Mouse (Mus musculus) midbrain, embryonic 13.5 days (tissue): ENCODE measurements around the gene Spopl. TPM values are rescaled to one million over a fixed set of nuclear protein-coding genes. Genes with fewer than 3 reads are reported as not detected.
"Not testable (repeated sequence)": the region's sequence is repeated elsewhere in the genome, so short reads cannot be mapped to it uniquely, and the experiment has no call there.

Experiments
- ATAC-seq: fragments of 200-750 bp; cut with Nextera tagmentation; 2 replicates; pipeline ENCODE4 v1.8.0; 2017; ENCODE audit warnings: mild to moderate bottlenecking, moderate TSS enrichment, moderate library complexity
- H3K27ac ChIP-seq: fragments of 300-500 bp; sonication (generic); 2 replicates; pipeline ENCODE4 v1.5.1; 2015; ENCODE audit warnings: inconsistent platforms, mild to moderate bottlenecking, moderate library complexity
- H3K27me3 ChIP-seq: fragments of 300-500 bp; sonication (generic); 2 replicates; pipeline ENCODE4 v1.6.1; 2015; ENCODE audit warnings: mild to moderate bottlenecking, inconsistent platforms
- H3K36me3 ChIP-seq: fragments of 300-500 bp; sonication (generic); 2 replicates; pipeline ENCODE4 v1.6.1; 2015; ENCODE audit warnings: mild to moderate bottlenecking, inconsistent platforms
- H3K4me1 ChIP-seq: fragments of 300-500 bp; sonication (generic); replicated peaks from 2 replicates; pipeline ENCODE4 v1.6.1; 2015; ENCODE audit warnings: inconsistent platforms
- H3K4me2 ChIP-seq: fragments of 300-500 bp; sonication (generic); replicated peaks from 2 replicates; pipeline ENCODE4 v1.6.1; 2015; ENCODE audit warnings: moderate library complexity, mild to moderate bottlenecking, inconsistent platforms
- H3K4me3 ChIP-seq: fragments of 300-500 bp; sonication (generic); replicated peaks from 2 replicates; pipeline ENCODE4 v1.5.1; 2015; ENCODE audit warnings: mild to moderate bottlenecking, inconsistent platforms
- H3K9ac ChIP-seq: fragments of 300-500 bp; sonication (generic); replicated peaks from 2 replicates; pipeline ENCODE4 v1.6.1; 2015; ENCODE audit warnings: mild to moderate bottlenecking, inconsistent platforms
- H3K9me3 ChIP-seq: fragments of 300-500 bp; sonication (generic); 2 replicates; pipeline ENCODE4 v1.6.1; 2016; ENCODE audit warnings: mild to moderate bottlenecking, inconsistent platforms
- WGBS: fragments of 180-500 bp; shearing (Covaris S2); methylation state at CpG from one replicate; pipeline ENCODE4 v1.1.7; 2015; 5-methylcytosine and 5-hydroxymethylcytosine counted together
- polyA plus RNA-seq: library from polyadenylated mRNA; unstranded; fragments of >200 nt; fragmentation: Nextera tagmentation; extraction: Ambion mirVana; gene quantifications from 2 replicates; pipeline ENCODE4 v1.2.1, GENCODE M21; 2015

Spopl gene
- polyA plus RNA-seq, 1 experiment from 2014 or later, result 8.2 TPM

DNA sequence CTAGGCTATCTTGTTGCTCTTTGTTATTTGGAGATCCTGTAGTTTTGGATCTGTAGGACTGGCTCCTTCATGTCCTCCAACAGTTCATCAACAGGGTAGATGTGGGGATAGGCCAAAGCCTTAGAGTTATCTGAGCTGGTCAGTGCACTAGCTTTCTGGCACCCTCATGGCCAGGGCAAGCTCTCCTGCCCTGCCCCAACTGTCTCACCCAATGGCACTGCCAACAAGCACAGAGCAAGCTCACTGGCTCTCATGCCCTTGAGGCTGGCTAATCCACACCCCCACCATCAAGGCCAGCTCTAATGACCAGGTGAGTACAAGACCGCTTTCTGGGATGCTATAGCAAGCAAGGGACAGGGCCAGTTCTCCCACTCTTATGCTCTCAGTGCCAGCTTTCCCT is 24.7 kb downstream of the Spopl start:
- 100% methylated on average over 1 of the region's 1 CpGs for WGBS
- Histone ChIP-seq H3K9me3 (no peaks in the 10 kb centered on the region), H3K27ac (no peak overlapping the region), H3K27me3 (no peaks in the 10 kb centered on the region), H3K9ac (no peak overlapping the region), H3K36me3 (no peaks in the 10 kb centered on the region), H3K4me2 (no peak overlapping the region), H3K4me3 (no peak overlapping the region), H3K4me1 (no peaks in the 10 kb centered on the region)
- ATAC-seq, result no peak

DNA sequence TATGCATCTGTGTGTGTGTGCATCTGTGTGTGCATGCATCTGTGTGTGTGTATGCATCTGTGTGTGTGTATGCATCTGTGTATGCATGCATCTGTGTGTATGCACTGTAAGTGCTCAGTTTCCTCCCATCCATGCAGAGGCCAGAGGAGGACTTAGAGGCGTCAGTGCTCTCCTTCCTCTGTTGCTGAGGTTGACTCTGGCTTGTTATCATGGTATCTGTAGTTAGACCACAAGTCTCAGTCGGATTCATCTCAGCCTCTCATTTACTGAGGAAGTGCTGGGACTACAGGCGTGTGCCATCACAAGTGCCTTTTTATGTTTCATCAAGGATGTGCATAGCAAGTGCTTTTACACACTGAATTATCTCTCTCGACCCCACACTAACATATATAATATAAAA is 31.9 kb downstream of the Spopl start:
- no peaks in the 10 kb centered on the region for H3K4me1 ChIP-seq
- H3K9ac ChIP-seq, result no peak overlapping the region
- no peak overlapping the region for H3K4me2 ChIP-seq
- 84% methylated on average over 4 of the region's 4 CpGs for WGBS
- H3K27me3 ChIP-seq, result no peaks in the 10 kb centered on the region
- ATAC-seq, result no peak
- no peak overlapping the region for H3K27ac ChIP-seq
- H3K36me3 ChIP-seq, result peaks cover 7% of the 10 kb centered on the region
- no peaks in the 10 kb centered on the region for H3K9me3 ChIP-seq
- no peak overlapping the region for H3K4me3 ChIP-seq

DNA sequence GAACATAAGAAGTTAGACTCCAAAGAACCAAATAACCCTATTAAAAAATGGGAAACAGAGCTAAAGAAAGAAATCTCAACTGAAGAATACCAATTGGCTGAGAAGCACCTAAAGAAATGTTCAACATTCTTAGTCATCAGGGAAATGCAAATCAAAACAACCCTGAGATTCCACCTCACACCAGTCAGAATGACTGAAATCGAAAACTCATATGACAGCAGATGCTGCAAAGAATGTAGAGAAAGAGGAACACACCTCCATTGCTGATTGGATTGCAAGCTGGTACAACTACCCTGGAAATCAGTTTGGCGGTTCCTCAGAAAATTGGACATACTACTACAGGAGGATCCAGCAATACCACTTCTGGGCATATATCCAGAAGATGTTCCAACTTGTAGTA is 44.2 kb downstream of the Spopl start:
- 99% methylated on average over 2 of the region's 2 CpGs for WGBS
- not testable (repeated sequence) for ATAC-seq, H3K27me3 ChIP-seq, H3K4me1 ChIP-seq, H3K4me2 ChIP-seq, H3K9me3 ChIP-seq, H3K9ac ChIP-seq, H3K27ac ChIP-seq, H3K4me3 ChIP-seq
- peaks cover 39% of the 10 kb centered on the region for H3K36me3 ChIP-seq

DNA sequence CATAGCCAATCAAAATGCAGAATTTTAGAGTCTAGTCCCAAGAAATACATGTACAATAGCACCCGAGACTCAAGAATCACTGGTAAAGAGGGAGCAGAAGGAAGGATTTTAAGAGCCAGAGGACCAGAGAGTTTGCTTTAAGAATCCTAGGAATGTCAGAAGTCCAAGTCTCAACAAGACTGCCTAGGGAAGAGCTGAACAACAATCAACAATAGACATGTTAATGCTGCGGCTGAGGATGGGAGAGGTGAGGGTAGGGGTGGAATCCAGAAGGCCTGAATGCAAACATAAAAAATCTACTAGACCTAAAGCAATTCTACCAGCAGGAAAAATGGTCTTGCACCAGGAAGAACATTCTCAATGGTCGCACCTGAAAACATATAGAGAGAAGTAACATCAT is 66.8 kb downstream of the Spopl start:
- Histone ChIP-seq H3K9me3 (no peaks in the 10 kb centered on the region), H3K4me1 (no peaks in the 10 kb centered on the region), H3K36me3 (peaks cover 9% of the 10 kb centered on the region), H3K4me3 (no peak overlapping the region), H3K4me2 (no peak overlapping the region), H3K9ac (no peak overlapping the region), H3K27me3 (no peaks in the 10 kb centered on the region), H3K27ac (no peak overlapping the region)
- 91% methylated on average over 3 of the region's 3 CpGs for WGBS
- no peak for ATAC-seq

DNA sequence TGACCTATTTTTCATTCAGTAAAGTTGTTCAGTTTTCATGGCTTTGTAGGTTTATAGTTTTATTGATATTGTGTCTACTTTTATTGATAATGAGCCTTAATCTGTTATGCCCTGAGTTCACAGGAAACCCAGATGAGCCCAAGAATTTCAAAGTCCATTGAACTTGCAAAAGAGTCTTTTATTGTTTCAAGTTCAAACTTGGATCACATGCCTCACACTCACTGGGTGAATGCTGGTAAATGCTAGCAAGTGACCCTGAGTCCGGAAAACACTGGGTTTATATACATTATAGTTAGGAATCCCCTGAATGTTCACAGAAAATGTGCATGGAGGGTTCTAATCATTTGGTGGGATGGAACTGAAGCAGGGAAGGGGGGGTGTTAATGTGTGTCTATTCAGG is 90.2 kb downstream of the Spopl start:
- WGBS, result 97% methylated on average over 1 of the region's 1 CpGs
- H3K27ac ChIP-seq, result no peak overlapping the region
- no peak for ATAC-seq
- H3K36me3 ChIP-seq, result no peaks in the 10 kb centered on the region
- no peak overlapping the region for H3K4me2 ChIP-seq
- H3K9ac ChIP-seq, result no peak overlapping the region
- no peaks in the 10 kb centered on the region for H3K9me3 ChIP-seq
- no peak overlapping the region for H3K4me3 ChIP-seq
- H3K4me1 ChIP-seq, result no peaks in the 10 kb centered on the region
- H3K27me3 ChIP-seq, result no peaks in the 10 kb centered on the region

DNA sequence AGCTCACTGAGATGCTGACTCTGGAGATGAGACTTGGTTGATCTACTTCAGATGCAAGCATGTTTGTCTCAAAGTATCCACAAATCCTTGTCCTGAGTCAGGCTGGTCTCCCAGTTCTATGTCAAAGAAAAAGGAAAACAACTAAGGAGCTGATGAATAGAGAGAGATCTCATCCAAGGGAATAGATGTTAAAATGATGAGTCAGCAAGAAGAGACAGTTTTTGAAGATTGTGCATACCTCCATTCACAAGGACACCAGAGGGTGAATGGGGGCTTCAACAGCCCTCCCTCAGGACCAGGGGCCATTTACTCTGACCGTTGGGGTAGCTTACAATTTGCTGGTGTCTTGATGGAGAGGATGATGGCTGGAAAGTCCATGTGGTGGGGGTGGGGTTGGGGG is 104.4 kb downstream of the Spopl start:
- Histone ChIP-seq H3K4me2 (no peak overlapping the region), H3K36me3 (no peaks in the 10 kb centered on the region), H3K4me3 (no peak overlapping the region), H3K4me1 (no peaks in the 10 kb centered on the region), H3K27ac (no peak overlapping the region), H3K9me3 (no peaks in the 10 kb centered on the region), H3K27me3 (no peaks in the 10 kb centered on the region), H3K9ac (no peak overlapping the region)
- WGBS, result 80% methylated on average over 1 of the region's 1 CpGs
- ATAC-seq, result no peak

DNA sequence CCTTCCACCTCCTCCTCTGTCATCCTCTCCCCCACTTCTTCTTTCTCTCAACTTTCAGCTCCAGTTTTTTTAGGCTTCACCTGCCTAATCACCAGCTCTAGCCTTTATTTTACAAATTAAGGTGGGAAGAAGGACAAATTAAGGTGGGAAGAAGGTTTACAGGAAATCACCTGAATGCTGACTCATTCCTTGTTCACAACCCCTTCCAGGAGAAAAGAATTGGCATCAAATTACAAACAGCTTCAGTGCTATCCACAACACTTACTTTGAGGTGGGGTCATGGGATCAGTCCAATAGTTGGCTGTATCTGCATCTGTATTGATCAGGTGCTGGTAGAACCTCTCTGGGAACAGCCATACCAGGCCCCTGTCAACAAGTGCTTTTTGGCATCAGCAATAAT is 114.5 kb downstream of the Spopl start:
- H3K36me3 ChIP-seq, result no peaks in the 10 kb centered on the region
- ATAC-seq, result no peak
- H3K27me3 ChIP-seq, result no peaks in the 10 kb centered on the region
- no peaks in the 10 kb centered on the region for H3K9me3 ChIP-seq
- no peak overlapping the region for H3K4me3 ChIP-seq
- no peak overlapping the region for H3K4me2 ChIP-seq
- H3K9ac ChIP-seq, result no peak overlapping the region
- H3K4me1 ChIP-seq, result no peaks in the 10 kb centered on the region
- H3K27ac ChIP-seq, result no peak overlapping the region
